Mouse (Mus musculus): ENCODE measurements around the gene Hhat. TPM values are rescaled to one million over a fixed set of nuclear protein-coding genes. Genes with fewer than 3 reads are reported as not detected.
A peak's percentile ranks its signal among the peaks of the same experiment; 100 is the strongest.

Gene Hhat
- polyA plus RNA-seq (2012; rRNA removed): 6.0 and 6.8 TPM in 2 replicates

DNA sequence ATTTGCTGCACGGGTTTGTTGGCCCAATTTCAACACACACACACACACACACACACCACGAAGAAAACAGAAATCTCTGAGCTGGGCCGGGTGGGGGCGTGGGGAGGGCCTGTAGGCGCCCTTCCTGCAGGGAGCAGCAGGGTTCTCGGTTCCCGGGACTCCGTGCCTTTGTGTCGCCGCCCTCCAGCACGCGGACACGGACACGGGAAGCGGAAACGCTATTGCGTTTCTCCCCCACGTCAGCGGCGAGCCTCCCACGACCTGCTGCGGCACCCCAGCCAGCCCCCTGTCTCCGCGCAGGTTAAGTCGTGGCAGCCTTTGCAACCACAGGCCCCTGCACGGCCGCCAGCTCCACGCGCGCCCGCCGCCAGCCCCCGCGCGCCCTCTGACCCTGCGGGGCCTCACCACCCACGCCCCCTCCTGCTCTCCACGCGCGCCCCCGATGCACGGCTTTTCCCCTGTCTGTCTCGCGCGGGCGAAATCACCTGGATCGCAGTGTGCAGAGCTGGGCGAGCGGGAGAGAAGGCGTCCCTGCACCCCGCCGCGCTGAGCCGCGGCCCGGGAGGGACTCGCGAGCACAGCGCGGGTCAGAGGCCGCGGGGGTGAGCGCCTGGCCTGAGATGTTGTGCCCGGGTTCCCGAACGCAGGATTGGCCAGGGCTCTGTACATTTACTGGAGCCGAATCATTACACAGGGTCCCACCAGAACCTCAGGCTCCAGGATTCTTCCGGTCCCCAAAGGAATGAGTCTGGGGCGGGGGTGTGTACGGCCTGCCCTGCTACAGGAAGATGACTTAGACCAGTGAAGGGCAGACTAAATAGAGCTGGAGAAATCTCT, at the start of gene Hhat:
Gene Hhat (minus strand): TSS at position 729 of the 837 bp plus-strand sequence.
- DNase-seq (ENCODE audit: low read depth): no peak

DNA sequence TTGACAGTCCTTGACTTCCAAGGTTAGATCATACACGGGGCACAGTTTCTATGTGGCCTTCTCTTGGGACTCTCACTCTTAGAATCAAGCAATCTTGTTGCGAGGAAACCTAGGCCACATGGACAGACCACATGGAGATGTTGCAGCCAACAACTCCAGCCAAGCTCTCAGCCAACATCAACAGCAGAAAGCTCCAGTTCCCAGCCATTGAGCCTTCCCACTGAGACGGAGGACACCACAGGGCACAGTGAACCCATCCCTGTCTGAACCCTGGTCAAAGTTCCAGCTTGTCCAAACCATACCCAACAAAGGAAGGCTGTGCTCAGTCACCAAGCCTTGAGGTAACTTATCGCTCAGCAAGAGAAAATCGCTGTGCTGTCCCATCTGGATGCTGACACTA, 47.3 kb upstream of the Hhat start:
- DNase-seq (ENCODE audit: low read depth): no peak

DNA sequence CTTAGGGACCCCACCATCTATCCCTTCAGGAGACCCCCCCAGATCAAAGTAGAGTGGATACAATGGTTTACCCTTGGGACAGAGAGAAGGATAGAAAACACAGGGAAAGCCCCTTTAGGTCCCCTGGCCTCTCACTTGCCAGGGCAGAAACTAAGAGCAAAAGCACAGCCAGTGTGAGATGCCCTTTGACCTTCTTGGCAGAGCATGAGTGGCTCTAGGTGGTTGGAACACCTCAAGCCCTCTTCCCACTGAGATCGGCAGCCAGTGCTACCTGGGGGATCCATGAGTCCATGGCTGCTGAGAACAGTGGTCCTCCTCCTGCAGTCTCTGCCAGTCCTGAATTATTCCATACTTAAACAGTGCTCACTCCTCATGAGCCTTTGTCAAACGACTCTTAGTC, 44.8 kb upstream of the Hhat start:
- DNase-seq (ENCODE audit: low read depth): no peak

DNA sequence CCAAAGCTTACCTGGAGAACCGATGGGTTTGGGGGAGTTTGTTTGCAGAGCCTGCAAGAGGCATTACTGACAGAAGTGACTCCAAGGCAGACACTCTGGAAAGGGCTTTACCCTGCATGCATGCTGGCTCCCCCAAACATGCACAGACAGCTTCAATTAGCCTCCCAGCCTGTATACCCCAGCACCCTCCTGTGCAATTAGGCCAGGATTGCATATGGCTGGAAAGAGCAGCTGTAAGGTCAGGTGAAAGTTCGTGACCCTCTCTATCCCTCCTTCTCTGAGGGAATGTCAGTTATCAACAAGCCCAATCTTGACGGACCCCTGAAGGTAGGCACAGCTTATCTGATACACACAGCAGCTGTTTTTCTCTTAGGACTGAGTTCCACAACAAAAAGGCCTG, 43.7 kb upstream of the Hhat start:
- DNase-seq (ENCODE audit: low read depth): no peak

DNA sequence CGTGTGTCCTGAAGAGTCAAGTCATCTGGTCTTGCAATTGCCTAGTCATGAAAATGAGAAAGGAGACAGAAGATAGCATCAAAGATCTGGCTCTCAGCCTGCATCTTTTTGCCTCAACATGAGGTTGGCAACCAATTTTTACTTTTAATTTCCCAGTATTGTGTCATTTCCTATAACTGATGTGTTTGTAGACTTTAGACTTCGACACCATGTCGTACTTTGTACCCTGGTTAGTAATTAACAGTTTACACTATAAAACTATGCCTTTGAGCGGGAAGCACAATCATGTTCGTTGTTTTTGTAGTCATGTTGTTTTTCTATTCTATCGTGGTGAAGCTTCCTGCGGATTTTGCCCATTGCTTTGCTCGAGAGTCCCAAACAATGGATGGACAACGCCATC, 41.7 kb upstream of the Hhat start:
- DNase-seq (ENCODE audit: low read depth): no peak

DNA sequence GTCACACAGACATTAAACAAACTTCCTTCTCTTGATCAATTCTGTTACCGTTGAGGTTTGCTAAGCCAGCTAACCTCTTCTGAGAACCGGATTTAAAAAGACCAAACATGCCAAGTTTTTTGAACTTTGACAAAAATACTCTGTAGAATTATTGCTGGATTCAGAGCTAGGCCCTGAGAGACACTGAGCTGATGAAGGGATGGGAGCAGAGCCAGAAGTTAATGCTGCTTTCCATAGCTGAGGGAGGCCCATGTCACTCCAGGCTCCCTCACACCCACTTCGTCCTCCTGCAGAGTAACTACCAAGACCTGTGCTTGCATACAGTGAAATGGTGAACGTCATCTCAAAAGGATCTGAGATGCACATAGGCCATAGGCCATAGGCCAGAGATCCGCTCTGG, 41.3 kb upstream of the Hhat start:
- no peak for DNase-seq (ENCODE audit: low read depth)

DNA sequence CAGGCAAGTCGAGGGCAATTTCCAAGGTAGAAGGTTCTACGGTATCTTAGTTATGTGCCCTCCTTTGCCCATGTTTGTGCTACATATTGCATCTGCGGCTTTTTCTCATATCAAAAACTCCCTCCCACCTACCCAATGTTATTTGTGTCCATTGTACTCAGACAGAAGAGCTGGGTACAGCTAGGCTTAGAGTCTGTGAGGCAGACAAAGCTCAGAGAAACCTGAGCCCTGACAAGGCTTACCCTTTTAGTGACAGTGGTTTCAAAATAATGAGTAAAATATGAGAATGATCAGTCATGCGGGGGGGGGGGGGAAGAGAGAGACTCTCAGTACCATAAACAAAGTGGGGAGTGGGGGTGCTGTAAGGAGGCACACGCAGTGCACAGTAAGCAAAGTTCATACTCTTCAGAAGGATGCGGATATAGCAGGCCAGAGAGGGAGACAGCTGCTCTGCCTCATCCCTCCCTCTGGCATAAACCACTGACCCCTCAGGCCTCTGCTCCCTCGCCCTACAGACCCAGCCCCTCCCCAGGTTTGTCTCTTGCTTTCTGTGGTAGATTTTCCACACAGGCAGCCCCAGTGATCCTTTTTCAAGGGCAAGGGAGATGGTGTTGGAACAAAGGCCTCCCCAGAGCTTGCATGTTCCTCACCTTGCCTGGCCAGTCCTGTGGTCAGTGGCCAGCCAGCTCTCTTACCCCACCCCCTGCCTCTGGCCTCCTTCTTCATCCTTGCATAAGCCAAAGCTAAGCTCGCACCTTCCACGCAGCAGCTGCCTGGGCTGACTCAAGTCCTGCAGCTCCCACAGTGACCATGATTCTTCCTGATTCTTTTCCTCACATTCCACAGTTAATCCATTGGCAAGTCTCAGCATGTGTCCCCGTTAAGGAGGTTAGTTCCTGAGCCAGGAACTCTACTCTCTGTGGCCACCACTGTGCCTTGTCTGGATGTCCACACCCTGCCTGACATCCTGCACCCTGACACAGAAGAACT, 35.4 kb upstream of the Hhat start:
- DNase-seq (ENCODE audit: low read depth): peak; percentile 69

DNA sequence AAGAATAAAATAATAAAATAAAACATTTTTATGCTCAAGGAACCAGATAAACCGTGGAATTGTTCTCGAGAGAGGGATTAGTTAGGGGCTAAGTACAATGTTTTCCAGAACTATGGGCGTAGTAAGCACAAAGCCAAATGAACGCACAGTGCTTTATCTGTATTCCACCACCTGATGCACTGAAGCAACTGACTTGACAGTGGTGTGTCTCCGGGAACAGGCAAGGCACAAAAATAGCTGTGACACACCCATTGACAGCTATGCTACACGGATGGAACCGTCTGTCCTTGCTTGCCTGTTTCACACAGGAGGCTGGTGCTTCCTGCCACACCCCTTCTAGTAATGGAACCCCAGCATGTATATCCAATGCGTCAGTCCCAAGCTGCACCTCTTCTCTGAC, 29.3 kb upstream of the Hhat start:
- no peak for DNase-seq (ENCODE audit: low read depth)

DNA sequence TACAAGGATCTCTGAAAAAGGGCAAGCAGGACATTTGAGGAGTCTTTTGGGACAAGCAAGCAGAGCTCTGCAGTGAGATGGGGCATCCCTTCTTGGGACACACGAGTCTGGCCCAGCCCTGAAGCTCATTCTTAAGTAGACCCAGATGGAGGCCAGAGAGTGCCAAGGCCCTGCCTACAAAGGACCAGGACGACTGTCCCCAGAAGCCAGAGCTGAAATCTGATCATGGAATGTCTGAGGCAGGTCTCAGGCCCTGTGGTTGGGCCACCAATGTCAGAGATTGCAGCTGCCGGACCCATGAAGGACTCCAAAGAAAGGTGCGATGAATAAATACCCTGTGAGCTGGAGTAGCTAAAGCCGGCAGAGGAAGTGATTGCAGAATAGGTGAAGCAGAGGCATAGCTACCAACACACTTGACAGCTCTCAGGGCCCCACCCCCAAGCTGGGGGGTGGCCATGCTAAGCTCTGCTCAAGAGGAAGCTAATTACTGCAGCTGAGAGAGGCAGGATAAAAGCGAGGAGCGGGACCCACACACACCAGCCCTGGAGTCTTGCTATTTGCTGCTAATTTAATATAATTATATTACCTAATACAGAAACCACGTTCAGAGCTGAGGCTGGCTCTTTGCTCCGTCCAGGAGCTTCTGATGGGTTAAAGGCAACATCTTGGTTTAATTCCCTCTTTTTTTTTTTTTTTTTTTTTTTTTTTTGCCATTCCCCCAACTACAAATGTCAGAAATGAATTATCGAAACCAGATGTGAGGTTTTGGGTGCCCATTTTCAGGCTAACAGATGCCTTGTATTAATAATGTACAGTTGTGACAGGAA, 28.4 kb upstream of the Hhat start:
- no peak for DNase-seq (ENCODE audit: low read depth)

DNA sequence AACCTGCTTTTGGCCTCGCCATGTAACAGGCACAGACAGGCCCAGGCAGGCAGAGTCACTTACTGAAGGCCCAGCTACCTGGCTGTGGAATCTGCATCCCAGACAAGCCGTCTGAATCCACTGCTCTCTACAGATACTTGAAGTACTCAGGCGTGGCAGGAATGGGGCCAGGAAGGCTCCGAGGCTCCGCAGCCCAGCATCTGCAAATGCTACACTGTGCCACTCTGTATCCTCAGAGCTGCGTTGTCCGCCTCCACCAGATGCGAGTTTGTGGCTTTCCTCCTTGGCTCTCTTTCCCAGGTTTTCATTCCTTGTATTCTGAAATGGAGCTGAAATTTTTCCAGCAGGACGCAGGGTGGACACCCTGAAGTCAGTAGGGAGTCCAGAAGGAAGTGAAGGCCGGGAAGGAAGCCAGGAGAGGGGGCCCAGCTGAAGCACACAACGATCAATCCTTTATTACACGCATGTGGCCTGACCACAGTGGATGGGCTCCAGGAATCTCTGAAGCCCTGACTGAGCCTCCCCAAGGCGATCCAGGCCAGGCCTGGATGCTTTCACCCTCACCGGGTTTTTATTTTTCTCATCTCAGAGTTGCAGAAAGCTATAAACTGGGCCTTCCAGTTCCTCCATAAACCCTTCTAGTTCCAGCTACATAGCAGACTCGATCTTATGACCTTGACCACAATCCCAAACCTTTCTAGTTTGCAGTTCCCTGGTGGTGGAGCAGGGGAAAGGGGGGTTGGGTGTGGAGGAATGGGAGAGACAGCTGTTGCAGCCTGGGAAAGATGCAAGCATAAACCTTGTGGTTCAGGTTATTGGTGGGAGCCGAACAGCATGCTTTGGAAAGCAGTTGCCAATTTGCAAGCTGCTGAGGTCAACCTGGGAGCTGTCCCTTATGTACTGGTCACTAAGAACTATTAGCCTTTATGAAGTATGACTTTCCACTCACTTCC, 27.5 kb upstream of the Hhat start:
- no peak for DNase-seq (ENCODE audit: low read depth)

DNA sequence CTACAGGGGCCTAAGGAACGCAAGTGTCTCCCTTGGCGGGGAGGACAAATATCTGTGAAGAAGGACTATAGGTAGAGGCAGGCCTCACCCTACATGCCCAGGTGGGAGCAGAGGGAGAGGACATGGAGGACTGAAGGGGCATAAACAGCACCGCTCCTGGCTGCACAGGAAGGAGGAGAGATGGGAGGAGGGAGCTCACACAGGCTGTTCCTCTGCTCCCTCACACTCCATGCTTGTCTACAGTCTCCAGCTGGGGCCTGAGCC, 25.9 kb upstream of the Hhat start:
- DNase-seq (ENCODE audit: low read depth): no peak

DNA sequence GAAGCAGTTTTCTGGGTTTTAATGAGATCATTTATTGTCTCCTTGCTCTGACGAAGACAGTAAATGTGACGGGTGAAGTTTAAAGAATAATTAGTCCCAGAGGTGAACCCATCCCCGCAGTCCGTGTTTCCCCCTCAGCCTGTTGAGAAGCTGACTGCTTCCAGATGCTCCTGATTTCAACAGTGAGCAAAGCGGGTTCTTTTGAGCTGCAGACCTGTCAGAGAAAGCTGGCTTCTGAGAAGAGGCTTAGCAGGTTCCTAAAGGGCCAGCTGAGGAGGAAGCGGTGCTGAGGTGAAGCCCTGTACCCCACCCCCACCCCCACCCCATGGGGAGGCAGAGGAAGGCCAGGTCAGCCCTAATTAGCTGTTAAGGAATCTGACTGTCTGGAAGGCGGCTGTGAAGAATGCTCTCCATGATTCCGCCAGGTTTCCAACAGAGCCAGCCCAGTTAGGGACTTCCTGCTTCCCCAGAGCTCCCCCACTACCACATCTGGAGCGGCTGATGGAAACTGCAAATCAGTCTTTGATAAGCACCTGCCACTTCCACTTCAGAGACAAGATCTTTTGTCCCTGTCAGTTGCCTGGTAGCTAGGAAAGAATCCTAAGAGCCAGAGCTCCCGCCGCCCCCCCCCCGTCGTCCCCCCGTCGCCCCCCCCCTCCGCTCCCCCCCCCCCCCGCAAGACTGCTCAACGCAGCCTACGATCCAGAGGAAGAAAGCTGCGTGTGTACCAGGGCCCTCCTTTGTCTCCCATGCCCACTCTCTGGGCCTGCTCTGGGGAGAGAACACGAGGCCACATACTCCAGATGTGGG, 25.4 kb upstream of the Hhat start:
- no peak for DNase-seq (ENCODE audit: low read depth)

DNA sequence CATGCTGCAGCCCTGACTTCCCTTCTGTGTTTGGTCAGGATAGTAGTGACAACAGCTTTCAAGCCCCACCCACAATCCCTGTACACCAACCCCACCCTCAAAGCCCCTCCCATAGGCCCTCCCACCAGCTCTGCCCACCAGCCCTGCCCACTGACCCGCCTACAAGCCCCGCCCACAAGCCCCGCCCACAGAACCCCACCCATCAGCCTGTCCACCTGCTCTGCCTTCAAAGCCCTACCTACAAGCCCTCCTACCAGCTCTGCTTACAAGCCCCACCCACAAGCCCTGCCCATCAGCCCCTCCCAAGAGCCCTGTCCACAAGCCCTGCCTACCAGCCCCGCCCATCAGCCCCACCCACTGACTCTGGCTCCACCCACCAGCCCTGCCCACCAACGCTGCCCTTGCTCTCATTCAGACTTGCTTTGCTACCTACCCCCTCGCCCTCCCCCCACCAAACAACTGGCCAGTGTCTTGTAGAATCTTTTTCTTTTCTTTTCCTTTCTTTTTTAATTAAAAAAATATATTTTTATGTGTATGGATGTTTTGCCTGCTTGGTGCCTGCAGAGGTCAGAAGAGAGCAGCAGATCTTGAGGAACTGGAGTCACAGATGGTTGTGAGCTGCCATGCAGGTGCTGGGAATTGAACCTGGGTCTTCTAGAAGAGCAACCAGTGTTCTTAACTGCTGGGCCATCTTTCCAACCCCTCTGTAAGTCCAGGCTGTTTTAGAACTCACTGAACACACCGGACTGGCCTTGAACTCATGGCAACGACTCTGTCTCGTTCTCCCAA, 24.1 kb upstream of the Hhat start:
- DNase-seq (ENCODE audit: low read depth): no peak

DNA sequence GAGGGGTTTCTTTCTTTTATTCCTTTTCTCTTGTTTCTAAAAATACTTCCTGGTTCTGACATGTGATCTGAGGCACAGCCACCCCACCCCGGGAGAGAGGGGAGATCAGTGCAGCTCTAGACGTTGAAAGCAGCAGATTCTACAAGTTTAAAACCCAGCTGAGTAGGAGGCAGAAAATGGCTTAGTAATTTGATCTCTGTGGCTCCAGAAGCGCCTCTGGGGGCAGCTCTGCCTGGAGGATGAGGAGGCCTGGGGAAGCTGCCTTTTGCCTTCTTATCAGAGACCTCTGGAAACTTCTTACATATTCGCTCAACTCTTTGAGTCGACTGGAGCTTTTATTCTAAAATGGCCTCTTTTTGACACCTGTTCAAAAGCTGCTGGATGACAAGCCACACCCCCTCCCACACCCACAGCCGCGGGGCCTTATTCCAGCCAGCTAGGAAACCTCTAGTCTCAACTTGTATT, 20.9 kb upstream of the Hhat start:
- no peak for DNase-seq (ENCODE audit: low read depth)

DNA sequence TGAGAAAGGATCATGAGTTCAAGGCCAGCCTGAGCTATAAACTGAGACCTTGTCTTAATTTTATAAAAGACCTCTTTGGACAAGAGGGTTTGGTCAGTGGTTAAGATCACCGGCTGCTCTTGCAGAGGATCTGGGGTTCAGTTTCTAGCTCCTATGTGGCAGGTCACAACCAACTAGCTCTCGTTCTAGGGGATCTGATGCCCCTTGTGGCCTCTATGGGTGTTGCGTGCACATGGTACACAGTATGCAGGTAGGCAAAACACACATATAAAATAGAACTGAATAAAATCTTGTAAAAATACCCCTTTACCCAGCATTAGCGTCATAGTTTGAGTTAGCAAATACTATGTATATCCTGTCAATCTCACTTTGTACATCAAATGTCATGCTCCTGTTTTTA, 19.4 kb upstream of the Hhat start:
- no peak for DNase-seq (ENCODE audit: low read depth)

DNA sequence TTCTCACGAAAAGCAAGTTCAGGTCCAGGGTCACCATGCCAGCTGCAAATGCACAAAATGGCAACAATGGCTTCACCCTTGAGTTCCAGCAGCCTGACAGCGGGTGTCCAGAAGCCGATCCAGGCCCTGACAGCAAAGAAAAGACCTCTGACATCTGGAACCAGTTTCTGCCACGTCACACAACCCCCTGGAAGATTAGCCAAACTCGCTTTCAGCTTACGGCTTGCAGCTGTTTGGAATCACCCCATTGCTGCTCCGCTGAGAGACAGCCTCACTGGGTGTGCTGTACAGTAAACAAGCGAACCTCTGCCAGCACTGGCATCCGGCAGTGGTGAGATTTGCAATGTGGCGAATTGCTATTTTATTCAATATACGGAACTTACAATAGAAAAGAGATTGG, 18.8 kb upstream of the Hhat start:
- no peak for DNase-seq (ENCODE audit: low read depth)

DNA sequence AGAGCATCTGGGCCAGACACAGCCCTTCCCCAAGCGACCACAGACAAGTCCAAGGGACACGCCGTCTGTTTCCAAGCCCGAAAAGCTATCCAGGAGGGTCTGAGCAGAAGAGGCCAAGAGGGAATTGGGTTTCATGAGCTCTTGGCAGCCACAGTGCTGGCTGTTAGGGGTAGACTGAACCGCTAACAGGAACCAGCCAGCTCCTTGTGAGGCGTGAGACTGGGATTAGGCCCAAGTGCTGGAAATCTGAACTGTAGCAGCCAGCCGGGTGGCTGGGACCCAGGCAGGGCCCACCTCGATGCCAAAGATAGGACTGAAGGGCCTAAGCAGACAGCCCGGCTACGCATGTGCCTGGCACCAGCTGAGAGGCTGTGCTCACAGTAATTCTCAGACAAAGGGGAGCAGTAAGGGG, 18.1 kb upstream of the Hhat start:
- DNase-seq (ENCODE audit: low read depth): no peak

DNA sequence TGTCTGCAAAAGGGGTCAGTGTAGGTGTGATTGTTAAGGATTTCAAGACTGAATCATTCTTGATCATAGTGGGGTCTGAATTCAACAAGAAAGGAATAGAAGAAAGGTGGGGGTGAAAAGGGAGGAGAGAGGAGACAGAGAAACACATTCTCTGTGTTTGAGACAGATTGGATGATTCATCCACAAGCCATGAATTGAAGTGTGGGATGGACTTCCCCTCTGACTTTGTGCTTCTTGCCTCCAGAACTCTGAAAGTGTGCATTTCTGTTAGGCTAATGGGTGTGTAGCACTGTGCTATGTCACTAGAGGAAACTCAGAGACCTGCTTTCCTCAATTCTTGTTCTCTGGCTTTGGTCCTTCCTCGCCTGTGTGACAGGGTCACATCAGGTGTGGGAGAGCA, 15.2 kb upstream of the Hhat start:
- DNase-seq (ENCODE audit: low read depth): no peak

All from gonadal fat pad, adult 2 months (tissue).